ENCODE assay signal across 8 mouse cellular contexts in the genomic region with DNA sequence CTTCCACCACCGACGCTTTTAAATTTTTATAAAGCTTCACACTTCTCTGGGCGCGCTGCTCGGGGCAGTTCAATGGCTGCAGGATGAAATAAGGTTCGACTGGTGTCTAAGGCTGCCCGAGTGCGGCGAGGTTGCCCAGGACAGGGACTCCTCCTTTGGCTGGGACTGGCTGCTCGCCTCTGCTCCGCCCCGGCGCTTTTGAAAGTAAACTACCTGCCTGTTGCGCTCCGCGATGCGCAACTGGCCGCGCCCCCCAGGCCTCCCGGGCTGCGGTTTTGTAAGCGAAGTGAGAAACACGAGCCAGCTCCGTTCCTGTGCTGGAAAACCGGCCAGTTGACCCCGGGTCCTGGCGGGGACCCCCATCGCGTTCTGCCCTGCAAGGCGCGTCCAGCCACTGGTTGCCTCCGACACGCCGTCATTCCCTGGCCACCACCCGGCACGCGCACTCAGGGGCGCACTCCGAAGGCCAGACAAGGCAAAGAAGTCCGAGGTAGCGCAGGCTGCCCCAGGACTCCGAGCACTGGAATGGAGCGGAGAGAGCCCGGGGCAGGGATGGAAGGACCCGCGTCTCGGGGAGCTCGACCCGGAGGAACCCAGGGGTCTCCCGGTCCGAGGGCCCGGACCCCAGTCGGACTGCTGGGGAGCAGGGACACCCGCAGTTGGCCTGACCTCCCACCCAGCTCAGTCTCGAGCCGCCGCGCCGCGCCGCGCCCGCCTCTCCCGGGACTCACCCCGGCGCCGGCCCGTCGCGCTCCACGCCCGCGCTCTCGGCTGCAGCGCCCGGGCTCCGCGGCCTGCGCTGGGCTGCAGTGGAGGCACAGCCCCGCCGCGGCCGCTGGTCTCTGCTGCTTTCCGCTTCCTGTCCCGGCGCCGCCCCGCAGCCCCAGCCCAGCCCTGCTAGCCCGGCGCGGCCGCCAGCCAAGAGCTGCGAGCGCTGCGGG. TPM values are rescaled to one million over a fixed set of nuclear protein-coding genes. Genes with fewer than 3 reads are reported as not detected.
DNase-seq lines count a peak whose midpoint lies in the region; ATAC-seq and TF ChIP-seq lines count a peak whose summit lies in the region.

Gene Vangl1, minus strand, starts transcription at position 913 of the 941 bp plus-strand sequence.

- under 1% methylated on average over 70 of the region's 95 CpGs for WGBS in forebrain, embryonic 11.5 days
- under 1% methylated on average over 85 of the region's 95 CpGs for WGBS in heart, postnatal 0 days
- WGBS in lung, postnatal 0 days = under 1% methylated on average over 55 of the region's 95 CpGs

- peak within 1 kb of the TSS; percentile 95 for H3K4me2 ChIP-seq in forebrain, embryonic 11.5 days (ENCODE audit: low read depth, low read length, severe bottlenecking)
- peak within 1 kb of the TSS; percentile 85 for H3K4me2 ChIP-seq in heart, postnatal 0 days (ENCODE audit: low read depth, low read length)
- peak within 1 kb of the TSS; percentile 85 for H3K4me2 ChIP-seq in lung, postnatal 0 days (replicated peaks; ENCODE audit: low read depth, low read length)

- H3K36me3 ChIP-seq in ES-E14 (ENCODE audit: control insufficient read depth, insufficient read depth, low read length, poor library complexity, severe bottlenecking) = no peaks in the 10 kb centered on the region
- no peaks in the 10 kb centered on the region for H3K36me3 ChIP-seq in forebrain, embryonic 11.5 days (ENCODE audit: control insufficient read depth, insufficient read depth, low read length)
- no peaks in the 10 kb centered on the region for H3K36me3 ChIP-seq in heart, postnatal 0 days (replicated peaks; ENCODE audit: control insufficient read depth, insufficient read depth, low read length)
- no peaks in the 10 kb centered on the region for H3K36me3 ChIP-seq in lung, postnatal 0 days (ENCODE audit: insufficient read depth, low read length)

- peak within 1 kb of the TSS; percentile 93 to 96 for H3K4me3 ChIP-seq in ES-E14 (ENCODE audit: insufficient read depth in 1 of 2, low read depth in 1 of 2, low read length in 2 of 2, poor library complexity in 1 of 2, severe bottlenecking in 1 of 2)
- H3K4me3 ChIP-seq in forebrain, embryonic 11.5 days (ENCODE audit: low read depth, low read length) = peak within 1 kb of the TSS; percentile 56
- H3K4me3 ChIP-seq in heart, postnatal 0 days (ENCODE audit: low read depth, low read length) = peak within 1 kb of the TSS; percentile 58
- peak within 1 kb of the TSS; percentile 73 for H3K4me3 ChIP-seq in lung, postnatal 0 days (ENCODE audit: low read depth, low read length)

- H3K9ac ChIP-seq in ES-E14 (ENCODE audit: insufficient read depth, low read depth, low read length, poor library complexity, severe bottlenecking) = peak within 1 kb of the TSS; percentile 83
- H3K9ac ChIP-seq in forebrain, embryonic 11.5 days (ENCODE audit: low read length) = peak within 1 kb of the TSS; percentile 66
- peak within 1 kb of the TSS; percentile 63 for H3K9ac ChIP-seq in heart, postnatal 0 days (replicated peaks; ENCODE audit: low read depth, low read length)
- H3K9ac ChIP-seq in lung, postnatal 0 days (replicated peaks; ENCODE audit: low read depth) = peak within 1 kb of the TSS; percentile 44

- H3K9me3 ChIP-seq in ES-E14 (ENCODE audit: control insufficient read depth, insufficient read depth, low read depth, low read length) = no peaks in the 10 kb centered on the region
- H3K9me3 ChIP-seq in forebrain, embryonic 11.5 days (ENCODE audit: control insufficient read depth, low read length) = no peaks in the 10 kb centered on the region
- no peaks in the 10 kb centered on the region for H3K9me3 ChIP-seq in heart, postnatal 0 days (replicated peaks; ENCODE audit: control insufficient read depth, low read length)
- H3K9me3 ChIP-seq in lung, postnatal 0 days (ENCODE audit: low read length) = no peaks in the 10 kb centered on the region

- no peak for TF ChIP-seq EP300 in heart, postnatal 0 days (IDR thresholded peaks at IDR 0.05; ENCODE audit: low read depth)
- no peak for TF ChIP-seq EP300 in lung, postnatal 0 days (IDR thresholded peaks at IDR 0.05)

- peak; percentile 76 for ATAC-seq in forebrain, embryonic 11.5 days (replicated peaks; ENCODE audit: low FRiP score)
- peak; percentile 93 for ATAC-seq in heart, postnatal 0 days (ENCODE audit: insufficient read depth, low read depth)
- peak; percentile 94 for ATAC-seq in lung, postnatal 0 days
- no peak for ATAC-seq in monocyte, adult 5-6 weeks (replicated peaks; ENCODE audit: insufficient number of reproducible peaks, low FRiP score, low TSS enrichment, poor library complexity, severe bottlenecking)

- no peak for TF ChIP-seq CTCF in heart, postnatal 0 days (IDR thresholded peaks at IDR 0.05; ENCODE audit: low read depth)
- peak; percentile 14; the same call in 1 of the 2 replicates for TF ChIP-seq CTCF in lung, postnatal 0 days (IDR thresholded peaks at IDR 0.05)

- in situ Hi-C loops in ES-E14 (cut with MboI; ENCODE audit: low sequenced_read_pairs in 2 of 2, unreplicated experiment in 2 of 2) = no loop called here

- H3K27me3 ChIP-seq in forebrain, embryonic 11.5 days (ENCODE audit: control insufficient read depth, insufficient read depth, low read length) = peaks cover 38% of the 10 kb centered on the region
- H3K27me3 ChIP-seq in heart, postnatal 0 days (ENCODE audit: control insufficient read depth, insufficient read depth, low read length) = no peaks in the 10 kb centered on the region
- no peaks in the 10 kb centered on the region for H3K27me3 ChIP-seq in lung, postnatal 0 days (replicated peaks; ENCODE audit: insufficient read depth, low read length)

- peak; percentile 59 for DNase-seq in ES-E14 (ENCODE audit: low read depth, low spot score)
- peak; percentile 89 to 93 for DNase-seq in adrenal gland, postnatal 36 days
- DNase-seq in forebrain, embryonic 11.5 days (ENCODE audit: low spot score) = peak; percentile 83
- peak; percentile 80 for DNase-seq in heart, postnatal 0 days (ENCODE audit: low spot score)
- DNase-seq in kidney, postnatal 25 days = peak; percentile 86 to 93
- peak; percentile 86 for DNase-seq in lung, postnatal 0 days (ENCODE audit: low spot score)
- DNase-seq in retina, postnatal 1 day = peak; percentile 78

- peaks cover 3 to 14% of the 10 kb centered on the region in 2 experiments for H3K4me1 ChIP-seq in ES-E14 (ENCODE audit: control insufficient read depth in 2 of 2, insufficient read depth in 2 of 2, low read length in 2 of 2, poor library complexity in 1 of 2)
- 0 out of 2 replicates have a peak, but pooled peaks cover 3% of the 10 kb centered on the region for H3K4me1 ChIP-seq in forebrain, embryonic 11.5 days (replicated peaks; ENCODE audit: control insufficient read depth, insufficient read depth, low read length)
- peaks cover 5% of the 10 kb centered on the region; the same call in 1 of the 2 replicates for H3K4me1 ChIP-seq in heart, postnatal 0 days (ENCODE audit: control insufficient read depth, insufficient read depth)
- H3K4me1 ChIP-seq in lung, postnatal 0 days (ENCODE audit: insufficient read depth, low read depth, low read length) = peaks cover 3% of the 10 kb centered on the region; the same call in 1 of the 2 replicates

- peak within 1 kb of the TSS; percentile 31; the same call in 1 of the 2 replicates for H3K27ac ChIP-seq in ES-E14 (ENCODE audit: insufficient read depth, low read depth, low read length, poor library complexity, severe bottlenecking)
- no peak within 1 kb of the TSS for H3K27ac ChIP-seq in forebrain, embryonic 11.5 days (ENCODE audit: low read depth, low read length)
- peak within 1 kb of the TSS; percentile 82 for H3K27ac ChIP-seq in heart, postnatal 0 days (ENCODE audit: low read depth)
- H3K27ac ChIP-seq in lung, postnatal 0 days (ENCODE audit: low read length) = peak within 1 kb of the TSS; percentile 74

TF ChIP-seq in ES-E14, 5 proteins besides CTCF, POLR2A, EP300 and RAD21:
- no peak for TF ChIP-seq CHD2 (IDR thresholded peaks at IDR 0.05; ENCODE audit: low read depth, low read length)
- TF ChIP-seq HCFC1 (IDR thresholded peaks at IDR 0.05; ENCODE audit: borderline replicate concordance, insufficient read depth, low read length) = no peak; the same call in 1 of the 2 replicates

RNA-seq across cellular contexts. Expression of gene Vangl1, which starts in this region (rescaled TPM):
- total RNA-seq in ES-E14 (2012; rRNA removed) = 119 and 167 TPM in 2 replicates
- total RNA-seq in adrenal gland, postnatal 36 days (2021) = 10 to 100 TPM; 30.4 to 33.9 TPM
- polyA plus RNA-seq in forebrain, embryonic 11.5 days (2014; fragmentation: Nextera tagmentation; extraction: Ambion mirVana) = 7.3 and 8.1 TPM in 2 replicates
- total RNA-seq in heart, postnatal 0 days (2014; rRNA removed; ENCODE audit: low replicate concordance) = 25.5 and 37.5 TPM in 2 replicates
- polyA plus RNA-seq in heart, postnatal 0 days (2015; fragmentation: Nextera tagmentation; extraction: Ambion mirVana) = 10.8 and 12.4 TPM in 2 replicates
- 14.0 and 15.8 TPM in 2 replicates for polyA plus RNA-seq in lung, postnatal 0 days (2015; fragmentation: Nextera tagmentation; extraction: Ambion mirVana)
- total RNA-seq in monocyte, adult 5-6 weeks (2017) = 1.4 TPM in 1 of 3 replicates, not detected in the others

Comparison
In these comparisons a context has a peak if more than half of its experiments do, and no peak if none do; other contexts are left out.
1. RNA of gene Vangl1 (total RNA-seq): 119 to 167 TPM in ES-E14, 25.5 to 37.5 TPM in heart, postnatal 0 days and 30.4 to 33.9 TPM in adrenal gland, postnatal 36 days; 1.4 TPM in monocyte, adult 5-6 weeks; every median in the first group is over 10 times any median in the second.
2. Peak in every context shown above with its lines, with median percentiles within 50 percentile points of each other: DNase-seq, H3K4me3 ChIP-seq, H3K9ac ChIP-seq and H3K4me2 ChIP-seq.